ENCODE assay signal across 8 mouse cellular contexts in genomic region chr7:45878278-45878677, GRCm38 (mm10). TPM values are rescaled to one million over a fixed set of nuclear protein-coding genes. Genes with fewer than 3 reads are reported as not detected.
DNase-seq lines count a peak whose midpoint lies in the region; TF ChIP-seq lines count a peak whose summit lies in the region.
"Not testable (repeated sequence)": the region's sequence is repeated elsewhere in the genome, so short reads cannot be mapped to it uniquely, and the experiment has no call there.
"Had no signal": no experiment of that assay in that cellular context is flagged by ENCODE, and none has a peak within 500 bp of the region (broad histone marks: within the 10 kb centered on the region; RNA-seq: fewer than 3 reads in every experiment).

Gene Grin2d, minus strand, starts transcription at chr7:45878378.

- not testable (repeated sequence) for H3K27ac ChIP-seq in left cerebral cortex, adult 2 months; testis, adult 2 months (ENCODE audit: control insufficient read depth, insufficient read depth, low read depth, low read length)

- not testable (repeated sequence) for DNase-seq in brain, embryonic 14.5 days (ENCODE audit: low read depth); layer of hippocampus, adult 18-20 months (ENCODE audit: low spot score in 2 of 2); layer of hippocampus, postnatal 25 days (ENCODE audit: extremely low spot score in 1 of 2, low spot score in 1 of 2); left cerebral cortex, adult 2 months (ENCODE audit: extremely low spot score in 1 of 2, low spot score in 2 of 2); left cerebral cortex, postnatal 14 days (ENCODE audit: low spot score in 2 of 2); left cerebral cortex, postnatal 4 days

- not testable (repeated sequence) for TF ChIP-seq CTCF in brain, embryonic 14.5 days (IDR thresholded peaks at IDR 0.05; ENCODE audit: borderline replicate concordance, extremely low read depth, insufficient read depth, insufficient read length); left cerebral cortex, adult 2 months (IDR thresholded peaks at IDR 0.05); testis, adult 2 months (IDR thresholded peaks at IDR 0.05; ENCODE audit: control insufficient read depth, insufficient read depth, insufficient replicate concordance, low read depth, low read length)

- intact Hi-C loops in left cerebral cortex, adult 2 months (cut with DNase I); left cerebral cortex, postnatal 14 days (cut with DNase I); left cerebral cortex, postnatal 4 days (cut with DNase I): not testable (repeated sequence)

- H3K27me3 ChIP-seq in testis, adult 2 months (ENCODE audit: control insufficient read depth, insufficient read depth, low read length): not testable (repeated sequence)

- TF ChIP-seq POLR2A in brain, embryonic 14.5 days (IDR thresholded peaks at IDR 0.05; ENCODE audit: borderline replicate concordance, extremely low read depth, insufficient read depth, insufficient read length, poor library complexity, severe bottlenecking); testis, adult 2 months (IDR thresholded peaks at IDR 0.05; ENCODE audit: control insufficient read depth, low read depth, low read length): not testable (repeated sequence)

- not testable (repeated sequence) for H3K4me1 ChIP-seq in testis, adult 2 months (ENCODE audit: control insufficient read depth, insufficient read depth, low read length)

- H3K4me3 ChIP-seq in left cerebral cortex, adult 2 months; testis, adult 2 months (ENCODE audit: control insufficient read depth, low read depth, low read length): not testable (repeated sequence)

- not testable (repeated sequence) for H3K36me3 ChIP-seq in testis, adult 2 months (ENCODE audit: control insufficient read depth, insufficient read depth, low read length)

RNA-seq across cellular contexts. Expression of gene Grin2d, which starts in this region (rescaled TPM):
- 13.2 and 31.1 TPM in 2 replicates for polyA plus RNA-seq in brain, embryonic 14.5 days (2012; rRNA removed)
- 10 to 100 TPM; 10.6 to 10.7 TPM for total RNA-seq in layer of hippocampus, adult 18-20 months (2021)
- 10 to 100 TPM; 11.2 to 12.7 TPM for total RNA-seq in layer of hippocampus, postnatal 25 days (2021)
- 10 to 100 TPM; 13.4 to 14.7 TPM for total RNA-seq in left cerebral cortex, adult 2 months (2021)
- 10 to 100 TPM; 21.2 to 22.3 TPM for total RNA-seq in left cerebral cortex, postnatal 14 days (2021)
- 10 to 100 TPM; 31.9 to 39.5 TPM for total RNA-seq in left cerebral cortex, postnatal 4 days (2021)
- polyA plus RNA-seq in testis, adult 2 months (2012; rRNA removed): 21.1 and 22.3 TPM in 2 replicates
- polyA plus RNA-seq: activated CD4-positive, CD25-positive, alpha-beta regulatory T cell, adult 4 months had no signal
